Mouse (Mus musculus) embryonic facial prominence, embryonic 15.5 days (tissue): ENCODE results near the gene Slc22a16. TPM values are rescaled to one million over a fixed set of nuclear protein-coding genes. Genes with fewer than 3 reads are reported as not detected.

Experiments
- ATAC-seq: fragments of 200-750 bp; cut with Nextera tagmentation; 2 replicates; pipeline ENCODE4 v1.8.0; 2017; ENCODE audit warnings: low read depth, moderate TSS enrichment; ENCODE audit not compliant: insufficient number of reproducible peaks, low FRiP score, low TSS enrichment
- H3K27ac ChIP-seq: fragments of 300-500 bp; sonication (generic); replicated peaks from 2 replicates; pipeline ENCODE4 v1.5.1; 2015; ENCODE audit warnings: mild to moderate bottlenecking, inconsistent platforms
- H3K27me3 ChIP-seq: fragments of 300-500 bp; sonication (generic); 2 replicates; pipeline ENCODE4 v1.6.1; 2015; ENCODE audit warnings: inconsistent platforms
- H3K36me3 ChIP-seq: fragments of 300-500 bp; sonication (generic); 2 replicates; pipeline ENCODE4 v1.6.1; 2015; ENCODE audit warnings: mild to moderate bottlenecking, inconsistent platforms
- H3K4me1 ChIP-seq: fragments of 300-500 bp; sonication (generic); 2 replicates; pipeline ENCODE4 v1.6.1; 2015; ENCODE audit warnings: inconsistent platforms
- H3K4me2 ChIP-seq: fragments of 300-500 bp; sonication (generic); replicated peaks from 2 replicates; pipeline ENCODE4 v1.6.1; 2015; ENCODE audit warnings: mild to moderate bottlenecking, inconsistent platforms
- H3K4me3 ChIP-seq: fragments of 300-500 bp; sonication (generic); replicated peaks from 2 replicates; pipeline ENCODE4 v1.5.1; 2015; ENCODE audit warnings: mild to moderate bottlenecking, inconsistent platforms
- H3K9ac ChIP-seq: fragments of 300-500 bp; sonication (generic); 2 replicates; pipeline ENCODE4 v1.6.1; 2015; ENCODE audit warnings: inconsistent platforms
- H3K9me3 ChIP-seq: fragments of 300-500 bp; sonication (generic); replicated peaks from 2 replicates; pipeline ENCODE4 v1.6.1; 2016; ENCODE audit warnings: inconsistent platforms
- WGBS: fragments of 180-500 bp; shearing (Covaris S2); methylation state at CpG from one replicate; pipeline ENCODE4 v1.1.7; 2015; 5-methylcytosine and 5-hydroxymethylcytosine counted together
- polyA plus RNA-seq: library from polyadenylated mRNA; unstranded; fragments of >200 nt; fragmentation: Nextera tagmentation; extraction: Ambion mirVana; gene quantifications from 2 replicates; pipeline ENCODE4 v1.2.1, GENCODE M21; 2015

The Slc22a16 gene
- polyA plus RNA-seq, 1 experiment from 2014 or later = not detected

- Histone ChIP-seq H3K27me3 (no peaks in the 10 kb centered on the region), H3K4me2 (no peak overlapping the region), H3K4me1 (peaks cover 12% of the 10 kb centered on the region; the same call in 1 of the 2 replicates), H3K9me3 (no peaks in the 10 kb centered on the region), H3K27ac (no peak overlapping the region), H3K9ac (no peak overlapping the region), H3K4me3 (no peak overlapping the region), H3K36me3 (no peaks in the 10 kb centered on the region)
- ATAC-seq = no peak
- WGBS = 88% methylated on average over 7 of the region's 7 CpGs
Measured at GRCm38 (mm10) chr10:40641901-40642300, 71.8 kb downstream of the Slc22a16 start.

- H3K27ac ChIP-seq = no peak overlapping the region
- peaks cover 11% of the 10 kb centered on the region; the same call in 1 of the 2 replicates for H3K4me1 ChIP-seq
- H3K27me3 ChIP-seq = no peaks in the 10 kb centered on the region
- no peaks in the 10 kb centered on the region for H3K36me3 ChIP-seq
- 84% methylated on average over 5 of the region's 5 CpGs for WGBS
- H3K4me2 ChIP-seq = no peak overlapping the region
- no peak overlapping the region for H3K4me3 ChIP-seq
- no peaks in the 10 kb centered on the region for H3K9me3 ChIP-seq
- H3K9ac ChIP-seq = no peak overlapping the region
- no peak for ATAC-seq
Measured at GRCm38 (mm10) chr10:40643126-40643525, 73.0 kb downstream of the Slc22a16 start.

GRCm38 (mm10) chr10:40644456-40644855 is 74.3 kb downstream of the Slc22a16 start:
- Histone ChIP-seq H3K4me1 (peaks cover 2% of the 10 kb centered on the region; the same call in 1 of the 2 replicates), H3K27ac (no peak overlapping the region), H3K4me3 (no peak overlapping the region), H3K9me3 (no peaks in the 10 kb centered on the region), H3K4me2 (no peak overlapping the region), H3K9ac (no peak overlapping the region), H3K36me3 (no peaks in the 10 kb centered on the region), H3K27me3 (no peaks in the 10 kb centered on the region)
- no peak for ATAC-seq
- 59% methylated on average over 9 of the region's 9 CpGs for WGBS

- no peak for ATAC-seq
Measured at GRCm38 (mm10) chr10:40645346-40645745, 75.2 kb downstream of the Slc22a16 start.

GRCm38 (mm10) chr10:40648776-40649175 is 78.6 kb downstream of the Slc22a16 start:
- no peak overlapping the region for H3K27ac ChIP-seq
- no peak overlapping the region for H3K9ac ChIP-seq
- H3K27me3 ChIP-seq = no peaks in the 10 kb centered on the region
- H3K36me3 ChIP-seq = no peaks in the 10 kb centered on the region
- ATAC-seq = no peak
- H3K9me3 ChIP-seq = no peaks in the 10 kb centered on the region
- no peak overlapping the region for H3K4me3 ChIP-seq
- 75% methylated on average over 12 of the region's 12 CpGs for WGBS
- no peaks in the 10 kb centered on the region for H3K4me1 ChIP-seq
- H3K4me2 ChIP-seq = no peak overlapping the region

More at GRCm38 (mm10) chr10:40645346-40645745, 75.2 kb downstream of the Slc22a16 start:
- H3K4me1 ChIP-seq = no peaks in the 10 kb centered on the region
- H3K27ac ChIP-seq = no peak overlapping the region
- H3K36me3 ChIP-seq = no peaks in the 10 kb centered on the region
- H3K4me2 ChIP-seq = no peak overlapping the region
- no peaks in the 10 kb centered on the region for H3K9me3 ChIP-seq
- no peaks in the 10 kb centered on the region for H3K27me3 ChIP-seq
- H3K9ac ChIP-seq = no peak overlapping the region
- 63% methylated on average over 1 of the region's 1 CpGs for WGBS
- no peak overlapping the region for H3K4me3 ChIP-seq

- Histone ChIP-seq H3K36me3 (no peaks in the 10 kb centered on the region), H3K4me3 (no peak overlapping the region), H3K9me3 (no peaks in the 10 kb centered on the region), H3K27ac (no peak overlapping the region), H3K9ac (no peak overlapping the region), H3K27me3 (no peaks in the 10 kb centered on the region), H3K4me2 (no peak overlapping the region), H3K4me1 (no peaks in the 10 kb centered on the region)
- no peak for ATAC-seq
- 28% methylated on average over 4 of the region's 4 CpGs for WGBS
Measured at GRCm38 (mm10) chr10:40649634-40650033, 79.5 kb downstream of the Slc22a16 start.

GRCm38 (mm10) chr10:40651676-40652075 is 81.5 kb downstream of the Slc22a16 start:
- Histone ChIP-seq H3K27ac (no peak overlapping the region), H3K4me2 (no peak overlapping the region), H3K27me3 (no peaks in the 10 kb centered on the region), H3K4me3 (no peak overlapping the region), H3K36me3 (no peaks in the 10 kb centered on the region), H3K4me1 (no peaks in the 10 kb centered on the region), H3K9me3 (no peaks in the 10 kb centered on the region), H3K9ac (no peak overlapping the region)
- WGBS = 62% methylated on average over 2 of the region's 2 CpGs
- no peak for ATAC-seq

Other genes with a start within 250 kb of the Slc22a16 start
- gene Cdk19, start 230.8 kb upstream of the Slc22a16 start, polyA plus RNA-seq = 9.7 and 10.0 TPM in 2 replicates
- 1.1 and 2.8 TPM in 2 replicates for gene Ddo, start 59.7 kb downstream of the Slc22a16 start, polyA plus RNA-seq
- 2.6 and 2.7 TPM in 2 replicates for gene Mettl24, start 112.9 kb downstream of the Slc22a16 start, polyA plus RNA-seq